Mouse (Mus musculus) frontal cortex, postnatal 14 days (tissue): ENCODE data around the gene Ifi205.
"Not testable (repeated sequence)": the region's sequence is repeated elsewhere in the genome, so short reads cannot be mapped to it uniquely, and the experiment has no call there.

Experiments
- DNase-seq, 2 experiments: peaks; one replicate each; pipeline ENCODE4 v3.0.0; 2022; ENCODE audit warnings: low spot score in 2 of 2

The Ifi205 gene

GRCm38 (mm10) chr1:174031698-174032097 is at the start of gene Ifi205:
Gene Ifi205 (minus strand): TSS chr1:174031810.
- no peak for DNase-seq

- no peak for DNase-seq
These were observed 34.7 kb upstream of the Ifi205 start, which contains the start of gene Olfr430 for GRCm38 (mm10) chr1:174066305-174066704. Gene Olfr430 (plus strand): TSS chr1:174066605.

GRCm38 (mm10) chr1:174055248-174055647 is 23.6 kb upstream of the Ifi205 start:
- DNase-seq = no peak

- DNase-seq = no peak
These were observed 21.4 kb upstream of the Ifi205 start for GRCm38 (mm10) chr1:174052981-174053380.

- DNase-seq = no peak
These were observed 20.4 kb upstream of the Ifi205 start for GRCm38 (mm10) chr1:174051931-174052536.

GRCm38 (mm10) chr1:174051515-174051914 is 19.9 kb upstream of the Ifi205 start:
- no peak for DNase-seq

GRCm38 (mm10) chr1:174050532-174050931 is 18.9 kb upstream of the Ifi205 start:
- no peak for DNase-seq

- not testable (repeated sequence) for DNase-seq
These were observed 17.7 kb upstream of the Ifi205 start for GRCm38 (mm10) chr1:174049357-174049756.

GRCm38 (mm10) chr1:174048893-174049292 is 17.3 kb upstream of the Ifi205 start, which contains the start of gene Olfr432:
Gene Olfr432 (plus strand): TSS chr1:174049205.
- DNase-seq = no peak

GRCm38 (mm10) chr1:174048227-174048626 is 16.6 kb upstream of the Ifi205 start:
- not testable (repeated sequence) for DNase-seq

- no peak for DNase-seq
These were observed 12.8 kb upstream of the Ifi205 start for GRCm38 (mm10) chr1:174044431-174044830.

GRCm38 (mm10) chr1:174042091-174042884 is 10.7 kb upstream of the Ifi205 start:
- not testable (repeated sequence) for DNase-seq

GRCm38 (mm10) chr1:174040523-174041177 is 9.0 kb upstream of the Ifi205 start, which contains the start of gene Olfr433:
Gene Olfr433 (plus strand): TSS chr1:174040705.
- DNase-seq = no peak

- no peak for DNase-seq
These were observed 6.9 kb upstream of the Ifi205 start for GRCm38 (mm10) chr1:174038480-174038879.

- DNase-seq = no peak
These were observed 4.2 kb upstream of the Ifi205 start for GRCm38 (mm10) chr1:174035841-174036240.

GRCm38 (mm10) chr1:174007050-174007449 is 24.6 kb downstream of the Ifi205 start:
- not testable (repeated sequence) for DNase-seq

GRCm38 (mm10) chr1:174004352-174005109 is 27.1 kb downstream of the Ifi205 start:
- DNase-seq = not testable (repeated sequence)

- no peak for DNase-seq
These were observed 36.6 kb downstream of the Ifi205 start for GRCm38 (mm10) chr1:173995003-173995402.

- DNase-seq = not testable (repeated sequence)
These were observed 48.8 kb downstream of the Ifi205 start, which contains the start of gene Ifi202b for GRCm38 (mm10) chr1:173982694-173983305. Gene Ifi202b (minus strand): TSS chr1:173982744.

- DNase-seq = not testable (repeated sequence)
These were observed 50.6 kb downstream of the Ifi205 start for GRCm38 (mm10) chr1:173981038-173981437.

- no peak for DNase-seq
These were observed 54.0 kb downstream of the Ifi205 start for GRCm38 (mm10) chr1:173977622-173978021.
